Mouse (Mus musculus) left cerebral cortex, postnatal 4 days (tissue): Measurements from ENCODE around the gene Kif7. TPM values are rescaled to one million over a fixed set of nuclear protein-coding genes. Genes with fewer than 3 reads are reported as not detected.
A peak's percentile ranks its signal among the peaks of the same experiment; 100 is the strongest.

ENCODE experiments used
- DNase-seq: peaks from one replicate; pipeline ENCODE4 v3.0.0-alpha.2; 2022
- intact Hi-C: fragments of 180-260 bp; cut with DNase I; formaldehyde crosslinking; loops from one replicate; pipeline ENCODE4 v1.15.1; 2025
- total RNA-seq, 2 experiments: library from RNA; stranded (reverse); gene quantifications; 2 replicates each; pipeline ENCODE4 v1.2.3; 2021

Gene Kif7
- 1 to 10 TPM; 4.1 to 4.7 TPM for total RNA-seq

- intact Hi-C loops: no loop called here
- DNase-seq: peak; percentile 88
Measured at GRCm38 (mm10) chr7:79715187-79715981, at the start of gene Kif7. Gene Kif7 (minus strand): TSS chr7:79715720.

- DNase-seq: no peak
- intact Hi-C loops: no loop called here
Measured at GRCm38 (mm10) chr7:79762106-79762505, 46.6 kb upstream of the Kif7 start.

DNA sequence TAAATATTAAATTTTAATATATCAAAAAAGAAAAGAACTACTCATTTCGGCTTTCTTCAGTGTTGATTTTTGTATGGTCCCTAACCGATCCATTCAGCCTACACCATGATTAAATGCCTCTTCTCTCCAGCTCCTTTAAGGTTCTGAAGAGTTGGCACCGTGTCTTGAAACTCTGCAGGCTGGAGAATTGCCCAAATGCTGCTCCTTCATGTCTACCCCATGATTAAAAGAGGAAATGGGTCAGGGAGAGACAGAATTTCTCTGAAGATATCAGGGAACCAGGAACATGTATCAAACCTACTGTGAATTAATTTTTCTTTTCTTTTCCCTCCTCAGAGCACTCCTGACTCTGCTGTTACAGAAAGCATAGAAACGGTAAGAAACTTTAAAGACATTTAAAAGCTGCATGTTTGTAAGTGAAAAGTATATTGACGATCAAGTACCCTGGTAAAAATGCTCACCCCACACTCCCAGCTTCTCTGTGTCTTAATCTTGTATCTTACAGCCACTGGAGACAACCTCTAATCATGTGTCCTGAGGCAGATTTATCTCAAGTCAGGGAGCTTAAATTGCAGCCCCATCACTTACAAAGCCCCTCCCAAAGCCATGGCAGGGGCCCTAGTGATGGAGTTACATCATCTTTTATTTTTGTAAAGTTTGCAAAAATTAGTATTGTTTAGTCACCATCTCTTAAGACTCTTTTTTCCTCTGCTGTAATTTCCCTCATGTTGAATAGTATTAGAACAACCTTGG lies 45.8 kb upstream of the Kif7 start:
- intact Hi-C loops: no loop called here
- DNase-seq: no peak

GRCm38 (mm10) chr7:79759766-79760165 lies 44.2 kb upstream of the Kif7 start:
- intact Hi-C loops: no loop called here
- no peak for DNase-seq

DNA sequence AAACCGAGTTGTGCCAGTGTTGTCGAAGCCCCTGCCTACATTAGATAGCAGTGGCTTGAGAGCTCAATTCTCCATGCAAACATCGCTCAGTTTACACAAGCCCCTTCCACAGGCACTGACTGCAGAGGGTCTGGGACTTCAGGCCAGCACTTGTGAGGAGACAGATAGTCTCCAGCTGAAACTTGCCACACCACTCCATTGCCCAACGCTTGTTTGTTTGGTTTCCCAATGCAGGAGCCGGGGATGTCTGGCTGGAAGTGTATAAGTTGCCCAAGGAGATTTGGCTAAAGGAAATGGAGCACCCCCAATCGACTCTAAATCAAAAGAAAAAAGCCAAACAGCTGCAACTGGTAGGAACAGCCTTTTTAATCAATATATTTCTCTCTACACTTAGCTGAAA lies 42.7 kb upstream of the Kif7 start:
- intact Hi-C loops: no loop called here
- DNase-seq: no peak

DNA sequence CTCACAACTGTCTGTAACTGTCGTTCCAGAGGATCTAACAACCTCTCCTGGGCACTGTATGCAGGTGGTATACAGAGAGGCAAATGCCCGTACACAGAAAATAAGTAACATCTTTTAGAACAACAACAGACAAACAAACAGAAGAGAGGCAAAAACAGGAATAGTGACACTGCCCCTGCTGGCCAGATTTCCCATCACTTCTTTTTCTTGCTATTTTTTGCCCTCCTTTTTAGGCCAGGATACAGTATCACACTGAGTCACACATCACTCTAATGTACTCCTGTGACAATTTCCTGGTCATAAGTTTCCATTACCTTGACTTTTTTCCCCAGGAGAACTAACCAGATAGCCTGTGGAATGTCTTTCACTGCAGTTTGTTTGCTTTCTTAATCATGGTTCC lies 40.8 kb upstream of the Kif7 start:
- no peak for DNase-seq
- intact Hi-C loops: no loop called here

DNA sequence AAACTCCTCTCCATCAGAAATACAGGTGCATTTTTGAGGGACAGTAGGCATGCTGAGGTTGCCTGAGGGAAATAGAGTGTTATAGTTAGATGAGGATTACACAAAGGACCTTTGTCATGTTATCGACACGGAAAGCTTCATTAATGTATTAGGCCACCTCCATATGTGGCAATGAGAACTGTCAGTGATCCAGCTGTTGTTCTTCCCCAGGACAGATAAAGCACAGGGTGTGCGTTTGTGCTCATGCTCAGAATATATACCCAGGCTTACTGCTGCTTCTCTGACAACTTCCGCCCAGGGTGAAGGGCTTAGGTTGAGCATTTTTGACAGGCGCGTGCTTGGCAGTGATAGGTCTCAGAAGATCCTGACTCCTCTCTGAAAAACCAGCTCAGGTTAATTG lies 34.0 kb upstream of the Kif7 start:
- no peak for DNase-seq
- intact Hi-C loops: no loop called here

GRCm38 (mm10) chr7:79747659-79748058 lies 32.1 kb upstream of the Kif7 start:
- no peak for DNase-seq
- intact Hi-C loops: no loop called here

GRCm38 (mm10) chr7:79744585-79744984 lies 29.1 kb upstream of the Kif7 start:
- DNase-seq: no peak
- intact Hi-C loops: no loop called here

DNA sequence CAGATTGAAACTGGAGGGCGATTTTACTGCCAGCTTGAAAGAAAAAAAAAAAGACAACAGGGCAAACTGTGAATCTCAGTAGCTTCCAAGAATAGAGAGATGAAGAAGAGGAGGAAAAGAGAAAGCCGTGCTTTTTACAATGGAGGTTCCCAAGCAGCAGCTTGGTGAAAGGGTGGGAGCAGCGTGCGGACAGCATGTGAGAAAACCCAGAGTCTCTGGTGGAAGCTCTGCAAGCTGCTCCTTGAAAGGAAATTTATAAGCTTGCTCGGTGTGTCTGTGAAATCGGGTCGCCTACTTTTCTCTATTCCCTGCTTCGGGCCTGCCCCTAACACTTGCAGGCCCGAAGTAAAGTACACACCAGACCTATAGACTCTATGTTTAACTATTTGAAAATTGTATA lies 28.5 kb upstream of the Kif7 start:
- intact Hi-C loops: no loop called here
- DNase-seq: no peak

GRCm38 (mm10) chr7:79742659-79743536 lies 27.4 kb upstream of the Kif7 start, which contains the start of the genes Pex11a and Wdr93:
Gene Pex11a (minus strand): TSS chr7:79743131.
Gene Wdr93 (plus strand): TSS chr7:79743163.
- intact Hi-C loops: no loop called here
- DNase-seq: peak; percentile 75

DNA sequence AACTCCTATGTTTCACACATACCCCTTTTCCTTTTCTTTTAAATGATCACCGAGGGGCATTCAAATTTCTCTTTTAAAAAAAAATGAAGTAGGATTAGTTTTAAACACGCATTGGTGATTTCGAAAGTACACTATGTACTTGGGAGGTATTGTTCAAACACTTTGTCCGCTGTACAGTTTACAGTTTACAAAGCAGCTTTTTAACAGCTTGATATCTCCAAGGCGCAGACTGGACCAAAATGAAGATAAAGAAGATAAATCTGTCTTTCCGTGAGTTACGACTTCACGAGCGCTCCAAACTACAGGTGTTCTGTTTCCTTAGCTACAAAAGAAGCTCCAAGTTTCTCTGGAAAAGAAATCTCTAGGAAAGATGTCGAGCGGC lies 26.7 kb upstream of the Kif7 start:
- no peak for DNase-seq
- intact Hi-C loops: no loop called here

DNA sequence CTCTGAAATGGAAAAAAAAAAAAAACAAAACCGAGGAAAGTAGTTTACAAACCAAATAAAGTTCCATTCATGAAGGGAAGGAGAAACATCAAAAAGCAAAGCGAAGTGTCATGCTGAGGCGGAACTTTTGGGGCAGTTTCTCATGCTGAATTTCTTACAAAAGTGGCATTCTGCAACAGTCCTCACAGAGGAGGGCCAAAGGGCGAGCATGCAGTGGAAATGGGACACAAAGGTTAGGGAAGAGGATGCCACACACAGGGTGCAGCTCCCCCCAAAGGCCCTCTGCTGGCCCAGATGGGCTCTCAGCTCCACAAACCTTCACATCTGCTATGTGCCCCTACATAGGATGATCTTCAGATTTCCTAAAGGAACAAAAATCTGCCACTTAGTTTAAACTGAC lies 24.8 kb upstream of the Kif7 start:
- intact Hi-C loops: no loop called here
- DNase-seq: no peak

GRCm38 (mm10) chr7:79738913-79739312 lies 23.4 kb upstream of the Kif7 start:
- intact Hi-C loops: no loop called here
- no peak for DNase-seq

GRCm38 (mm10) chr7:79736511-79736910 lies 21.0 kb upstream of the Kif7 start:
- no peak for DNase-seq
- intact Hi-C loops: no loop called here

DNA sequence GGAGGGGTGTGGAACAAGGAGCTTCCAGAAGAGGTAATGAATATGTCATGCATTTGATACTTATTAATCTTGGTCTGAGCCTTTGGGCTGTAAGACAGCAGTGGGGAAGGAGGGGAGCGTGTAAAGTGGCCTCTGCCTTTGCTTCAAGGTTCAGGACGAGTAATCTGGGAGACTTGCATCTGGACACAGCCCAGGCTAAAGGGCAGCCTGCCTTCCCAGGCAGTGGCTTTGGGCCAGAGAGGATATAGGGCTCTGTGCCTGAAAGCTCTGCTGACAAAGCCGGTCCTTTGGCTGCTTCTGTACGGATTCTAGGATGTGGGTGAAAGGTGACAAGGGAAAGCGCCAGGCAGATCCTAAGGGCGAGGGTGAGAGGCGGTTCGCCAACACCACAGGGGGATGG lies 19.0 kb upstream of the Kif7 start:
- intact Hi-C loops: no loop called here
- no peak for DNase-seq

DNA sequence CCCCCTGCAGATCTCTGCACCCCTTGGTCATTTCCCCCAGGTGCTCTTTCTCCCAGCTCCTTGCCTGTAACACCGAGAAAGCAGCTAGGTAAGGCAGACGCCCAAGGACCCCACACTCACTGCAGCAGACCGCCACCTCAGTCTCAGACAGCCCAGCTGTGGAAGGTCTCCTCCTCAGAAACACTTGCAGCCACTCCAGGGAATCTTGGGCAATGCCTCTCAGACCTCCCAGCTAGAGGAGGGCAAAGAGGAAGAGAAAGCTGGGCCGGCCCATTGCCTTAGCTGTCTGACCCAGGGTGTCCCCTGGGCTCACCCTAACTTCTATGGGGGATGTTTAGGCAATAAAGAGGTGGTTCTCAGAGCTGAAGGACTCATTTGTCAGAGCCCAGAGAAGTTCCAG lies 17.1 kb upstream of the Kif7 start, which contains the start of gene Plin1:
Gene Plin1 (minus strand): TSS at position 282 of the 400 bp plus-strand sequence.
- intact Hi-C loops: no loop called here
- no peak for DNase-seq

- no peak for DNase-seq
- intact Hi-C loops: no loop called here
Measured at GRCm38 (mm10) chr7:79731438-79731837, 15.9 kb upstream of the Kif7 start.

- intact Hi-C loops: no loop called here
Measured at GRCm38 (mm10) chr7:79729743-79730370, 14.3 kb upstream of the Kif7 start.

DNA sequence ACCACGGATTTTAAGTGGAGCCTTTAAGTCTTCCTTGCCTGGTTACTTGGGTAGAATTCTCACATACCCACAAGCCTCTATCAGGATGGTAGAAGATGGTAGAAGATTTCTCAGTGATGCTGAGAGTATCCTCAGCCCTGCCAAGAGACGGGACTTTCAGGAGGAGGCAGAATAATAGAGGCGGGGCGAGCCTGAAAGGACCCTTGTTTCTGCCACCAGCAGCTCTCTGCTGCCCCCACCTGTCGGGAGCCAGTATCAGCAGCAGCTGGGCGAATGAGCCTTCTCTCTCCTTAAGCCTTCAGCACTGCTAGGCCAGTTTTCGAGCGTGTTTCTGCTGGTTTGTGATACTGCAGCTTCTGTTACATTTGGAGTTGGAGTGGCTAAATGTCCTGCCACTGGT lies 13.6 kb upstream of the Kif7 start:
- intact Hi-C loops: no loop called here

More at GRCm38 (mm10) chr7:79729743-79730370, 14.3 kb upstream of the Kif7 start:
- peak; percentile 20 for DNase-seq

DNA sequence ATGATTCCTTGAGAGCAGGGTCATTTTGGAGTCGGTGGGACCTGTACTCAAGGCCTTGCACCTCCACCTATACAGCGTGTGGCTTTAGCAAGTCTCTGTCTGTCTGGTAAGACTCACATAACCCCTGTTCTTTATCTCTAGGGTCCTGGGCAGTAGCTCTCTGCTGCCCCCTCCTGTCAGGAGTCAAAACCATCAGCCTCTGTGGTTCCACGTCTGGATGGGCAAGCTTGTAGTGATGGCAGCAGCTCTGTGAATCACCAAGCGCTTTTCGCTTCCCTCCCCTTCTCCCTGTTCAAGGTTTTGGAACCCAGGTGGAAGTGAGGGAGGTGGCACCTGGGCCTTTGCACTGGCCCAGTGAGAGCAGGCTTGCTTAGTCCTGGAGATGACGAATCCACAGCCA lies 12.7 kb upstream of the Kif7 start:
- DNase-seq: peak; percentile 46
- intact Hi-C loops: no loop called here

More for the DNA sequence above, 13.6 kb upstream of the Kif7 start:
- DNase-seq: peak; percentile 73
